Mouse (Mus musculus) liver, adult (tissue): Measurements from ENCODE around the gene Rtn3.
A peak's percentile ranks its signal among the peaks of the same experiment; 100 is the strongest.

Source experiments
- GATA4 ChIP-seq: IDR thresholded peaks from 2 replicates; pipeline ENCODE4 v1.6.1; 2014; ENCODE audit warnings: mild to moderate bottlenecking, low read length; ENCODE audit not compliant: insufficient replicate concordance

Rtn3 gene

DNA sequence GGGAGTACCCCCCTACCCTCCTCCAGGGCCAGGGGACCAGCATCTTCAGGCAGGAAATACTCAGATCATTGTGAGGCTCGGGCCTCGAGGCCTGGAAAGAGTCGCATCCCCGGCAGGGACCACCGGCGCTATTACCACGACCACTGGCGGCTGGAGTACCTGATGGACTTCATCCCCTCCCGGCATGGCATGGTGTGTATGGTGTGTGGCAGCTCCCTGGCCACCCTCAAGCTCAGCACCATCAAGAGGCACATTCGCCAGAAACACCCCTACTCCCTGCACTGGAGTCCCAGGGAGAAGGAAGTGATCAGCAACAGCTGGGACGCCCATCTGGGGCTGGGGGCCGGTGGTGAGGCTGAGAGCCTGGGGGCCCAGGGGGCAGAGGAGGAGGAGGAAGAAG is 63.0 kb downstream of the Rtn3 start:
- no peak for TF ChIP-seq GATA4

DNA sequence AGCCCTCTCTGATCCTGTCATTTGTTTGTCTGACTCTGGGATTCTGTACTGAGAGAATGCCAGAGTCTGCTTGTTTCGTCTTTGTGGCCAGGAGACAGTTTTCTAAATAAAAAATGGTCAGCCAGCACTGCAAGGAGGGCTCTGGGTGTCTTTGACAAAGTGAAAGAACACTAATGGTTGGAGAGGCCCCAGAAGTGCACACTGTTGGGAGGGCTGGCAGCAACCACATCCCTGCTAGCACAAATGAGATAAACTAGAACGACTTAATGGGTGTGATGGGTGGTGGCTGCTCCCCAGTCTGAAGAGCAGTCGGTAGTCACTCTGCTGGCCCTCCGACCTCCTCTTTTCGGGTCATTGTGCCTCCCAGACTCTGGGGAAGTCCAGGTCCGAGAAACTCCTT is 63.9 kb downstream of the Rtn3 start:
- no peak for TF ChIP-seq GATA4

DNA sequence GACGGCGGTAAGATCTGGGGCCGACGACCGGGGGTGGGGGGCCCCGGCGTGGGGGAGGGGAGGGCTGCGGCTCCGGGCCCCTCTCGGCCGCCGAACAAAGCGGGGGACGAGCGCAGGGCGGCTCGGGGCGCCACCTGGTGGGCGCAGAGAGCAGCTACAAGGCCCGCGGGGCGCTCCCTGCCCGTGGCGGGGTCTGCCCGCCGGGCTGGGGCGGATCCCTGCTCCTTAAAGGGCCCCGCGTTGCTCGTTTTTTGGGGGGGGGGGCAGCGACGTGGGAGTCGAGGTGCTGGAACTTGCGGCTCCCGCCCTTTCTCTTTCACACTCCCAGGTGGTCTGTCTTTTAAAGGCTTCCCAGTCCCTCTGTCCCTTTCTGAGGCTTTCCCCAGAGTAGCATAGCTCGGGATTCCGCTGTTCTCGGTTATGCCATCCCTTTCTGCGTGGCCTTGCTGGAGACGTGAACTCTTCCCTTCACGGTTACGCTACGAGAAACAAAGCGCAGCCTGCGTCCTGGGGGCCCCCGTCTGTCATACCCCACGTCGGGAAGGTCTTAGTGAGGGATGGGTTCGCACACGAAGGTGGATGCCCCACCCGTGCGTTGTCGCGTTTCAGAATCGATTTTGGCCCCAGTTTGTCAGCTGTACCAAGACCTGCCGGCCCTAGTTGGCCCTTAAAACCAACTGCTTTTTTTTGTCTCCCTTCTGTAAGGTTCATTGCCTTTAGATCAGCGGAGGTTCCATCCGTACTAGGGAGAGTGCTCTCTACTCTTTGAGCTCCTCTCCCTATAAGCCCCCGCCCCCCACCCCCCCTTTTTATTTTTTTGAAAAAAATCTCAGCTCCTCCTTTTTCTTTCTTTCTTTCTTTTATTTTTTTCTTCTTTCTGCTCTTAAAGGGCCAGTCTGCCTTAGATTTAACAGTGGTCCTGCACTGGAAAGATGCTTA is 64.9 kb downstream of the Rtn3 start:
- no peak for TF ChIP-seq GATA4

DNA sequence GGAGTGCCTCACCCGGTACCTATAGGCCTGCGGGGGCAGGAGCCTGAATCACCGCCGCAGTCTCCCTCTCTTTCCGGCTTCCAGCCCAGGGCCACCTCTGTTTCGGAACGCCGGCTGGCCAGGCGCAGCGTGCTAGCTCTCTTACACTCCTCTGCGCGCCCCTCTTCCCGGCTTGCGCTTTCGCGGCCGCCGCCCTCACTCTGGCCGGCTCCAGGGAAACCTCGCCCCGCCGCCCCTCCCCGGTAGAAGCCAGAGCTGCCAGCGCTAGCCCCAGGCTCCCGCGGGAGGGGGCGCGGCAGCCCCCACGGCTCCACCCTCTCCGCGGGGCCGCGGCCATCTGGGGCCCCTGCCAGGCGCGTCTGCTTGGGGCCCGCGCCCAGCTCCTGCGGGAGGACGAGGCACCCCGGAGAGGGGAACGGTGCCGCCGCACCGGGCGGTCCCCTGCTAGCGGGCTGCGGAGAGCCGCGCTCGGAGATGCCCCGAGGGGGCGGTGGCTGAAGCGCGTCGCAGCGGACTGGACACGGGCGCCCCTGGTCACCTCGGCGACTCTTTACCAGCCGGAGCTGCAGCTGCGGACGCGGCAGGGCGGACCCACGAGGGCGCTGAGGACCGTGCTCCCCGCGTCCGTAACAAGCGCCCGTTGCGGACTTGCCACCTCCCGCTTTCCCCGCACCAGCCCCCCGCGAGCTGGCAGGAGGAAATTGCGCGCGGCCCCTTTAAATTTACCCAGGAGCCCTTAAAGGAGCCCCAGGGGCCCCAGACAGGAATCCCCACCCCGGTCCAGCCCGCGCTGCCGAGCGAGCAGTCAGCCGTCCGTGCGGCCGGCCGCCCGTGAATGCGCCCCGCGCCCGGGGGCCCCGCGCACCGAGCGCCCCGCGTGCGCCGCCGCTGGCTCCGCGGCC is 66.0 kb downstream of the Rtn3 start, which contains the start of gene 2700081O15Rik:
Gene 2700081O15Rik, plus strand, starts transcription at position 792 of the 902 bp plus-strand sequence.
- no peak for TF ChIP-seq GATA4

DNA sequence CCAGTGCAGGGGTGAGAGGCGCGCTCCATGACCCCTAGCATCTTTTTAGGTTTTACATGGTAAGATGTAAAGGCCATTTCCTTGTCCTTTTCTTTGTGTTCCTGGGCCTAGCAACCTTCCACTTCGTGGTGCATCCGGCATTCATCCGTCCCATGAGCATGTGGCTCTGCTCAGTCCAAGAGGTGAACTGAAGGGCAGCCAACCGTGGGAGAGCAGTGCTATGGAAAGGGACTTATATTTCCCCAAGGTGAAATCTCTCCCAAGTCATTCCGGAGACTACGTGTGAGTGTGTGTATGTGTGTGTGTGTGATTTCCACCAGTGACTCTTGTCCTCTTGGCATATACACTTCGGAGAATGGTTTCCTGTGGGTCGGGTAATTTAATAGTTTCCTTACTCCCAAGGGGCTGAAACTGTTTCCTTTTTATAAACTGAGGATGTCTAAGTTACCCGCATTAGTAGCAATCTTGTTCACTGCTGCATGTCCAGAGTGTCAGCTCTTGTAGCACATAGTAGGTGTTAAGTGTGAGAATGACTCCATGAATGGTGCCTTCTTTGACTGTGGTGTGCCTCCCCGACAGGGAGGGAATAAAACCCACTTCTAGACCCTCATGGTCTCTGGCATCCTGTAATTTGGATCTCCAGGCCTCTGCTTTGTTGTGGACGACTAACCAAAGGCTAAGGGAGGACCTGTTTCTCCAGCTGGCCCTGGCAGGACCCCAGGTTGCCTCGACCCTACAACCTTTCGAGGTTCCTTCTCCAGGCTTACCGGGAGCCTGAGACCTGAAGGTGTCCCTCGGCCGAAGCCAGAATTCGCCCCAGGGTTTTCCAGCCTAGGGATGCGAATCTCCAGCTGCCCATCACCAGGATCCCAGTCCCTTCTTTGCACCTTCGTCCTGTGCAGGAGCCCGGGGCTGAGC is 66.9 kb downstream of the Rtn3 start:
- TF ChIP-seq GATA4: no peak

DNA sequence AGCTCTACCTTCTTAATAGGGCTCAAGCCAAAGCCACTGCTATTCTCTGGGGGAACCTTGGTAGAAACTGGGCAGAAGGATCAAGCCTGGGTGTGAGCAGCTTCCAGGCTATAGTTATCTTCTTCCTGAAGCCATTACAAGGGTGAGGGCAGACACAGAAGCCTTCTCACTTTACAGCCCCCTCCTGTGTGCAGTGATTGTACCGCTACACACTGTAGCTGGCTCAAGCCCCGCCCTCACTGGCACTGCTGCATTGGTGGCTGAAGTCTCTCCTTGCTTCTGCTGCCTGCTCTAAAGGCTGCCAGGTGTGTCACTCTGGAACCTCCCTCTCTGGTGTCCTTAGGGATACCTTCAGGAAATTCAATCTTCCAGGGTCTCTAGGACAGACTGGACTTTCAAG is 70.7 kb downstream of the Rtn3 start:
- TF ChIP-seq GATA4: no peak

DNA sequence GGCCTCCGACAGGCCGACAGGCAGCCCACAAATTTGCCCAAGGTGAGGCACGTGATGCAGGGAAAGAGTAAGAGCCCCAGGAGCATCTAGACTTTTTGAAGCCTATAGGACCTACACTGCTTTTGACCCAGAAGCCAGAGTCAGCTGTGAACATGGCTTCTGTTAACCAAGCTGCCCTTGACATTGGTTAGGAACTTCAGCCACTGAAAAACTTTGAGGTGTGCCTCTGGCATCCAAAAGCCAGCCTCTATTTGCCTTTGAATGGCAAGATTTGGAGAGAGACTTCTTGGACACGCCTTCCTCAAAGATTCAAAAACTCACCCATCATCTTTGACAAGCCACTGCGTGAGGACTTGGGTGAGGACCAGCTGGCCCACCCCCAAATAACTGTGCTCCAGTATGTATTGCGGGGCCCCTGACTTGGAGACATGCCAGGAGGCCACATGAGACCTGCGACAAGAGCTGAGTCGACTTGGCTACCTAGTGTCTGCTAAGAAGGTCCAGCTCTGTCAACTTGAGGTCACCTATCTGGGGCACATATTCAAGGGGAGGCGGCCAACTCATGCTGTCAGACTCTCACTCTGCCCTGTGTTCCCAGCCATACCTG is 78.4 kb downstream of the Rtn3 start:
- no peak for TF ChIP-seq GATA4

DNA sequence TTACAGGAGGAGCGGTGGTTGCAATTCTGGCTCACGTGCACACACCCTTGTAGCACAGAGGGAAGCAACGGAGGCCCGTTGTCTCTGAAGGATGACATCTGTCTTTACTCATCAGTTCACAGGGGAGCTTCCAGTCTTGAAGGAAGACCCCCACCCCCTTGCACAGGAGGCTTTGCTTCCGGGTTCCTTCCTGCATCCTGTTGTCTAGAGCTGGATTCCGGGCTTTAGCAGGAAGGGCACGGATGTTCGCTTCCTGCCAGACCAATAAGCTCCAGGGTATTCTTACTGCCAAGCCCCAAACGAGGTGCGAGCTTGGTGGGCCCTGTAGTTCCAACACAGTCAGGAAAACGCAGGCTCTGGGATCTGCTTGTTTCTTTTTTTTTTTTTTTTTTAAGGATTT is 82.4 kb downstream of the Rtn3 start:
- TF ChIP-seq GATA4: no peak

DNA sequence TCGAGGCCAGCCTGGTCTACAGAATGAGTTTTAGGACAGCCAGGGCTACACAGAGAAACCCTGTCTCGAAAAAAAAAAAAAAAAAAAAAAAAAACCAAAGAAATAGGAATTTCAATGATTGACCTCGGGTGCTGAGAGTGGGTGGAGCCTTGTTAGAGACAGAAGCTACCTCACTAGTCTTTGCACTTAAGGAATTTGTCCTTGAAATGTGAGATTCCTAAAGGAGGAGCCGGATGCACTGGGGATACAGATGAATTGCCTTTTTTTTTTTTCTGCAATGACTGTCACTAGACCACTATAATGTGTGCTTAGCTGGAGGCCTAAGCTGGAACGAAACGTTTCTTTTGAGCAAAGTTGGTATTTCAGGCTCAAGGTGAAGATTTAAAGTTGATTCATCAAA is 94.6 kb downstream of the Rtn3 start:
- TF ChIP-seq GATA4: no peak

DNA sequence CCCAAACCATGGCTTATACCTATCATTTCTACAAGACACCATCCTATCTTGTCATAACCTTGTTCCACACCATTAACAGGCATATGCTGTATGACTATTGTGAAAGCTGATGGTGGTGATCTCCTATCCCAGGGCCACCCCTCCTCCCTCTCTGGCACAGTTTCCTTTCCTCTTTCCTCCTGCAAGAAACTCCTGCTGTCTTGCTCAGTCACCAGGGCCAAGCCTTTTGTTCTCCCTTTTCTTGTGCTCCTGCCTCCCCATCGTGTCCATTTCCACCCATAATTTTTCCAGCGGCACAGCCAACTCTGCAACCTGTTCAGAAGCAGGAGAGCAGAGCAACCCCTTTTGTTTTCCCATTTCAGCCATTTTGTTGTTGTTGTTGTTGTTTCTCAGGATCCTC is 97.0 kb downstream of the Rtn3 start:
- TF ChIP-seq GATA4: no peak

DNA sequence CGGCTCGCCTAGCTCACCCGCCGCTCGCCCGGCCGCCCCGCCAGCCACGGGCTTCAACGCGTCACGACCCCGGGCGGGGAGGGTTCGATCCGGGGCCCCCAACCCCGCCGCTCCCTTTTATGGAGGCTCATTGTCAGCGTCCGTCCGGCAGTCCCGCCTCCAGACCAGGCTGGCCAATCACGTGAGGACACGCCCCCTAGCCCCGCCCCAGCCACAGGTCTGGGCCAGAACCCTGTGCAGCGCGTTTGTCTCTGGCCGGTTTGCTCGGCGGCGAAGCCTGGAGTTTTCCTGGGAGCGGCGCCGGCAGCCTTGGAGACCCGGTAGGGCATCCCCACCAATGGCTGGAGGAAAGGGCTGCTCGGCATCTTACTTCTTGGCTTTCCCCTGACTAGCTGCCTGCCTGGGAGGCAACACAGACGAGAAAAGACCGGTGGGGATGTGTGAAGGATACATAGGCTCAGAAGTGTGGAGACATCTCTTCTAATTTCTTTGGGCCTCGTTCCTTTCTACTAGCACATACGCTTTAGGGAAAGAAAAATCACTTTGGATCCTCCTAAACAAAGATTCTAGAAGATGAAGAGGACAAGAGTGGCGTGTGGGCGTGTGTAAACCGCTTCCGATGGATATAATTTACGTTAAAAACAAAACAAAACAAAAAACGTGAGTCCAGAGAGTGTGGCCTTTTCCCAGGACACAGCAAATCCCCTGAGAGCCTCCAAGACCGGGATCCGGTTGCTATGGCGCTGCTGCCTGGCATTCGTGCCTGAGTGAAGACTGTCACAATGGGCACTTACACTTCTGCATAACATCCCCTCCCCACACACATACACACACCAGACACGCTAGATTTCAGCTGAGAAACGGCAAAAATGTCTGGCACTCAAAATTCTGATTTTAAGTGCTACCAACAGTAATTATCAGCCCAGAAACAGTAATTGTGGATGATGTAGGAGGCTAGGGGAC is 99.9 kb downstream of the Rtn3 start, which contains the start of gene Spindoc:
Gene Spindoc, minus strand, starts transcription at position 92 of the 963 bp plus-strand sequence.
- TF ChIP-seq GATA4: peak; percentile 29; the same call in 1 of the 2 replicates

DNA sequence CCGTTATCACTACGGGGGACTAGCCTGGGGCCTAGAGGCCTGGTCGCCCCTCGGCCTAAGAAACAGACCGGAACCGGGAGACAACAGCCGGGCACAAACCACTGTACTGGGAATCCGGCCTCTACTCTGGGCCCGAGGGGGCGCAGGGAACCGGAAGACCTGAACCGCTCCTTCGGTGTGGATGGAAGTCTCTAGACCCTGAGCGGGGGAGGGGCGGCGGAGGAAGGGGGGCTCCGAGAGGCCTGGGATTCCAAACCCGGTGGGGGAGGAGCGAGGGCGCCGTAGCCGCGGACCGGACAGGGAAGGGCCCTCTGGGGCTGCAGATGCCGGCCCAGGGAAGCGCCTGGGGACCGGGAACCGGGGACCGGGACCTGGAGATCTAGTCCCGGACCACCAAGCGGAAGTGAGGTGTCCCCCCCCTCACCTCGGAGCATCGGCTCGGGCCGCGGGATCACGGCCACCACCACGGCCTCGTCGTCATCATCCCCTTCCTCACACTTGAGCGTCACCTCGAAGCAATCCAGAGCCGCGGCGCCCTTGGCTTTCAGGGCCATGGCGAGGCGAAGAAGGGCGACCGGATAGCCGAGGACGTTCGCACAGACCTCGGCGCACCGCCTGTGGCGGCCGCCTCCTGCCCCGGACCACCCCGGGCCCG is 100.7 kb downstream of the Rtn3 start:
- TF ChIP-seq GATA4: no peak

DNA sequence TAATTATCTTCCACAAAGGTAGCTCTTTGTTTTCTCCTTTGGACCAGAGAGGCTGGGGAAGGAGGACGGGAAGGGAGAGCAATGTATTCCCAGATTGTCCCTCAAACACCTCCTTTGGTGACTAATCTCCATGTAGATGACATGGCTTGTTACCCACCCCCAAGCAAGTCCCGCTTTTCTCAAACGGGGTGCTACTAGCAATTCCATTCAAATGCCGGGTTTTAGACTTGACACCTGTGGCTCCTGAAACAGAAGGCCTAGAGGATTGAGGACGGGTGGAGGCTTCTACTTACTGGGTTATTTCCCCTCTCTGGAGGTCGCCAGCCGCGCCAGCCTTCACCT is 101.2 kb downstream of the Rtn3 start:
- no peak for TF ChIP-seq GATA4

DNA sequence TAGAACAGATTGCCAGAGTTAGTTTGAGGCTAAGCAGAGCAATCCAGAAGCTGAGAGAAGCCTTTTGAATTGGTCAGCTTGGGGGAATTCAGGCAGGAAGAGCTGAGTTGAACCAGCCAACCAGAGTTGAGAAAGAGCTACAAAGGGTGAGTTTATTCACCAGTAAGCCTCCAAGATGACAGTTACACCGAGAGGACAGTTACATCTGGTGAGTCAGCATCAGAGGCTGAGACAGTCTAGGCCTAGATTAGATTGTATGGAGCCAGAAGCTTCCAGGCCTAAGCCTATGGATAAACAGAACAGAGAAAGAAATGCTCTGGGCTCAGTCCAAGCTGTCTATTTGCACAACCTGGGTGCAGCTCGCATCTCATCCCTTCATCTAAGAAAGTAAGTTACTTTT is 105.4 kb downstream of the Rtn3 start:
- no peak for TF ChIP-seq GATA4
